Mouse (Mus musculus) testis, adult 2 months (tissue): ENCODE results near the gene Spaca7.

Source experiments
- CTCF ChIP-seq: fragments of 200-500 bp; IDR thresholded peaks from 2 replicates; pipeline ENCODE4 v1.5.1; 2012; ENCODE audit warnings: low read depth, mild to moderate bottlenecking, inconsistent platforms, low read length, moderate library complexity; ENCODE audit not compliant: control insufficient read depth, insufficient read depth, insufficient replicate concordance
- POLR2A ChIP-seq: fragments of 200-500 bp; IDR thresholded peaks from 2 replicates; pipeline ENCODE4 v1.6.1; 2012; ENCODE audit warnings: low read depth, mild to moderate bottlenecking, inconsistent platforms, low read length, moderate library complexity; ENCODE audit not compliant: control insufficient read depth

DNA sequence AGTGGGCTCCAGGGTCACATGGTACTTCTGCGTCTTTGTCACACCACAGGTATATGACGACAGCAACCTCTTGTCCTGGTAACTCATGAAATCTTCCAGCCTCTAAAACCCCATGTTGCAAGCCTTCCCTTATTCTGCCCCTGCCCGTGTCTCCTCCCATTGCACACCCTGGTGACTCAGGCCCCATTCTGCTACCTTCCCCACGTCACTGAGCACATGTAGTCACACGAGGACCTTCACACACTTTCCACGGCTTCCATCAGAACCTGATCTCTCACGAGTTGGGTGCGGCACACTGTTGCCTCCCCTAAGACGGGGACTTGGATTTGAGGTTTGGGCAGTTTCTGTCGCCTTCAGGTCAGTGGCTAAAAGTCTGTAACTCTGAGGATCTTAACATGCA, 36.0 kb downstream of the Spaca7 start:
- TF ChIP-seq CTCF (no peak), POLR2A (no peak)
